Mouse (Mus musculus) embryo, embryonic 11.5 days (tissue): ENCODE measurements around the gene Pglyrp1.
"Not testable (repeated sequence)": the region's sequence is repeated elsewhere in the genome, so short reads cannot be mapped to it uniquely, and the experiment has no call there.

Experiments
- DNase-seq: peaks from one replicate; pipeline ENCODE4 v3.0.0-alpha.2; 2012; ENCODE audit warnings: low read depth, low spot score

The Pglyrp1 gene

GRCm38 (mm10) chr7:18871031-18871430, at the start of gene Pglyrp1:
Pglyrp1 (plus strand) TSS chr7:18871331.
- not testable (repeated sequence) for DNase-seq

GRCm38 (mm10) chr7:18821507-18821906, 49.6 kb upstream of the Pglyrp1 start, which contains the start of gene Psg17:
Psg17 (minus strand) TSS chr7:18821607.
- no peak for DNase-seq

GRCm38 (mm10) chr7:18827792-18828546, 43.2 kb upstream of the Pglyrp1 start:
- DNase-seq, result no peak

GRCm38 (mm10) chr7:18828592-18828991, 42.5 kb upstream of the Pglyrp1 start:
- DNase-seq, result no peak

GRCm38 (mm10) chr7:18829545-18829944, 41.6 kb upstream of the Pglyrp1 start:
- no peak for DNase-seq

GRCm38 (mm10) chr7:18832298-18832697, 38.8 kb upstream of the Pglyrp1 start:
- no peak for DNase-seq

GRCm38 (mm10) chr7:18839865-18840264, 31.3 kb upstream of the Pglyrp1 start, which contains the start of gene Mill2:
Mill2 (plus strand) TSS chr7:18839966.
- no peak for DNase-seq

- DNase-seq, result peak; percentile 19
These were observed 30.6 kb upstream of the Pglyrp1 start for GRCm38 (mm10) chr7:18840386-18841173.

GRCm38 (mm10) chr7:18841174-18841567, 30.0 kb upstream of the Pglyrp1 start:
- DNase-seq, result no peak

- DNase-seq, result no peak
These were observed 26.3 kb upstream of the Pglyrp1 start for GRCm38 (mm10) chr7:18844811-18845210.

- no peak for DNase-seq
These were observed 22.7 kb upstream of the Pglyrp1 start for GRCm38 (mm10) chr7:18848395-18848794.

- no peak for DNase-seq
These were observed 12.7 kb upstream of the Pglyrp1 start for GRCm38 (mm10) chr7:18858310-18858916.

- no peak for DNase-seq
These were observed 8.3 kb upstream of the Pglyrp1 start for GRCm38 (mm10) chr7:18862801-18863200.

GRCm38 (mm10) chr7:18868491-18868890, 2.6 kb upstream of the Pglyrp1 start:
- no peak for DNase-seq

- DNase-seq, result no peak
These were observed 1.1 kb downstream of the Pglyrp1 start for GRCm38 (mm10) chr7:18872014-18872802.

- DNase-seq, result no peak
These were observed 1.7 kb downstream of the Pglyrp1 start for GRCm38 (mm10) chr7:18872816-18873215.

GRCm38 (mm10) chr7:18873253-18873652, 2.1 kb downstream of the Pglyrp1 start:
- DNase-seq, result peak; percentile 72

- no peak for DNase-seq
These were observed 4.2 kb downstream of the Pglyrp1 start for GRCm38 (mm10) chr7:18875372-18875771.

- no peak for DNase-seq
These were observed 7.6 kb downstream of the Pglyrp1 start for GRCm38 (mm10) chr7:18878691-18879090.

- no peak for DNase-seq
These were observed 13.0 kb downstream of the Pglyrp1 start for GRCm38 (mm10) chr7:18883991-18884744.
